Mouse (Mus musculus): Measurements from ENCODE around the gene Cachd1. TPM values are rescaled to one million over a fixed set of nuclear protein-coding genes. Genes with fewer than 3 reads are reported as not detected.

The Cachd1 gene
- total RNA-seq, 4 experiments from 2014 or later = 3.0 to 10.7 (median 5.8) TPM

- no peak for DNase-seq (ENCODE audit: low spot score in 2 of 2)
Observed at GRCm38 (mm10) chr4:101044149-101044548, 267.7 kb downstream of the Cachd1 start.

GRCm38 (mm10) chr4:101046576-101046975 is 270.1 kb downstream of the Cachd1 start:
- no peak for DNase-seq (ENCODE audit: low spot score in 2 of 2)

- DNase-seq (ENCODE audit: low spot score in 2 of 2) = no peak
Observed at GRCm38 (mm10) chr4:101062146-101062545, 285.7 kb downstream of the Cachd1 start.

- DNase-seq (ENCODE audit: low spot score in 2 of 2) = no peak
Observed at GRCm38 (mm10) chr4:101066401-101066800, 289.9 kb downstream of the Cachd1 start.

GRCm38 (mm10) chr4:101068786-101069153 is 292.3 kb downstream of the Cachd1 start, which contains the start of gene Raver2:
Raver2 (plus strand) TSS chr4:101068983.
- DNase-seq (ENCODE audit: low spot score in 2 of 2) = peak; percentile 6 to 13

DNA sequence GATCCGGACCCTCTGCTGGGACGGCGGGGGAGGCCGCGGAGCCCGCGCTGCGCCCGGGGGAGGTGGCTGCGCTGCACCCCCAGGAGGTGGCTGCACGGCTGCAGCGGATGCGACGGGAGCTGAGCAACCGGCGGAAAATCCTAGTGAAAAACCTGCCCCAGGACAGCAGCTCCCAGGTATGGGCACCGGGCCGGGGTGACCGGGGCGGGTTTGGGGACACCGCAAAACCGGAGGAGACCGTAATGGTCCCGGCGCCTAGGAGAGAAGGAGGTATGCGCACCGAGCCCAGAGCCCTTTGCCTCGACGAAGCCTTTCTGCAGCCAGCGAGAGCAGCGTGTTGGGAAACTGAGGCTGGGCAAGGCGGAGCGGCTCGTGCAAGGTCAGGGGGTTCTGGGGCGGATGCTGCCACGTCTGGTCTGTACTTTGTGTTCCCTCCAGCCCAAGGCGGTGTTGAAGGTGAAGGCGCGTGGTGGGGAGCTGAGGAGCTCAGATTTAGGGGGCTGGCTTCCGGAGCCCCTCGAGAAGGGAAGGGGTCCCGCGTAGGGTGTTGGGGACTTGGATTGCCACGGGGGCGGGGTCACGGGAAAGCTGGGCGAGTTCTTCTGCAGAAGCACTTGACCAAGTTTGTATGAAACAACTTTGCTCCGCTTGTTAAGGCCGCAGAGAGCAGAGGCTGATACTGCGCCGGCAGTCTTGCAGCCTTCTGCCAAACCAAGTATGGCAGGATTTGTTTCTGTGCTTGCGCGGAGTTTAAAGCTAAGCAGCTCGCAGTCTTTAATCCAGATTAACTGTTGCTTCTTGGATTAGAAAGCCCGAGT is 292.9 kb downstream of the Cachd1 start:
- peak; percentile 3 to 4 for DNase-seq (ENCODE audit: low spot score in 2 of 2)

DNA sequence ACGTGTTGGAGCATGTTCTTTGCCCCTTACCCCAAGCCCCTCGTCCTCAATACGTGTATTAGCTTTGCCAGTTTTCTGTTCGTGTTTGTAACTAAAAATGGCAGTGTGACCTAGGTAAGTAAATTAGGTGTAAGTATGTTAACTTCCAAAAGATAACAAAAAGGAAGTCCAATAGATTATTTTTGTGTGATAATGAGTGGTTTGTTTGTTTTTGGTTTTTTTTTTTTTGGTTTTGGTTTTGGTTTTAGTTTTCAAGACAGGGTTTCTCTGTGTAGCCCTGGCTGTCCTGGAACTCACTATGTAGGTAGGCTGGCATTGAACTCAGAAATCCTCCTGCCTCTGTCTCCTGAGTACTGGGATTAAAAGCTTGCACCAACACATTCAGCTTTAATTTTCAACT is 295.1 kb downstream of the Cachd1 start:
- DNase-seq (ENCODE audit: low spot score in 2 of 2) = no peak

- DNase-seq (ENCODE audit: low spot score in 2 of 2) = no peak
Observed at GRCm38 (mm10) chr4:101076425-101076824, 299.9 kb downstream of the Cachd1 start.

Other genes with a start within 250 kb of the Cachd1 start
- gene Gm10577, start 244.0 kb downstream of the Cachd1 start, total RNA-seq (2022) = not detected

Data from gastrocnemius, adult 8-10 months (tissue).